Mouse (Mus musculus) liver, embryonic 16.5 days (tissue): ENCODE measurements at regions not wholly inside any gene's neighbourhood (a gene's known extent, or its start where the extent isn't known, plus 50 kb on each side); places are given as distances from the start of the nearest gene placed in this dataset.

ENCODE experiments used
- ATAC-seq: fragments of 200-750 bp; cut with Nextera tagmentation; 2 replicates; pipeline ENCODE4 v1.8.0; 2017; ENCODE audit warnings: low read depth, mild to moderate bottlenecking, moderate number of reproducible peaks, moderate library complexity
- H3K27ac ChIP-seq: fragments of 300-500 bp; sonication (generic); 2 replicates; pipeline ENCODE4 v1.5.1; 2014; ENCODE audit warnings: mild to moderate bottlenecking, low read length
- H3K27me3 ChIP-seq: fragments of 300-500 bp; sonication (generic); 2 replicates; pipeline ENCODE4 v1.6.1; 2014; ENCODE audit warnings: low read depth, low read length, mixed read lengths; ENCODE audit not compliant: control insufficient read depth, insufficient read depth
- H3K36me3 ChIP-seq: fragments of 300-500 bp; sonication (generic); 2 replicates; pipeline ENCODE4 v1.6.1; 2014; ENCODE audit warnings: mild to moderate bottlenecking; ENCODE audit not compliant: control insufficient read depth, insufficient read depth
- H3K4me1 ChIP-seq: fragments of 300-500 bp; sonication (generic); 2 replicates; pipeline ENCODE4 v1.6.1; 2014; ENCODE audit warnings: low read depth, low read length, mixed read lengths; ENCODE audit not compliant: control insufficient read depth
- H3K4me2 ChIP-seq: fragments of 300-500 bp; sonication (generic); 2 replicates; pipeline ENCODE4 v1.6.1; 2014; ENCODE audit warnings: low read depth, low read length, mixed read lengths
- H3K4me3 ChIP-seq: fragments of 300-500 bp; sonication (generic); 2 replicates; pipeline ENCODE4 v1.5.1; 2014; ENCODE audit warnings: low read depth, mild to moderate bottlenecking, low read length
- H3K9ac ChIP-seq: fragments of 300-500 bp; sonication (generic); 2 replicates; pipeline ENCODE4 v1.6.1; 2014; ENCODE audit warnings: low read depth, low read length
- H3K9me3 ChIP-seq: fragments of 300-500 bp; sonication (generic); replicated peaks from 2 replicates; pipeline ENCODE4 v1.6.1; 2016; ENCODE audit warnings: low read length; ENCODE audit not compliant: control insufficient read depth
- WGBS: fragments of 180-500 bp; shearing (Covaris S2); extraction: QIAGEN DNeasy Blood & Tissue Kit; methylation state at CpG from one replicate; pipeline ENCODE4 v1.1.7; 2014; ENCODE audit not compliant: insufficient replicate concordance; 5-methylcytosine and 5-hydroxymethylcytosine counted together

DNA sequence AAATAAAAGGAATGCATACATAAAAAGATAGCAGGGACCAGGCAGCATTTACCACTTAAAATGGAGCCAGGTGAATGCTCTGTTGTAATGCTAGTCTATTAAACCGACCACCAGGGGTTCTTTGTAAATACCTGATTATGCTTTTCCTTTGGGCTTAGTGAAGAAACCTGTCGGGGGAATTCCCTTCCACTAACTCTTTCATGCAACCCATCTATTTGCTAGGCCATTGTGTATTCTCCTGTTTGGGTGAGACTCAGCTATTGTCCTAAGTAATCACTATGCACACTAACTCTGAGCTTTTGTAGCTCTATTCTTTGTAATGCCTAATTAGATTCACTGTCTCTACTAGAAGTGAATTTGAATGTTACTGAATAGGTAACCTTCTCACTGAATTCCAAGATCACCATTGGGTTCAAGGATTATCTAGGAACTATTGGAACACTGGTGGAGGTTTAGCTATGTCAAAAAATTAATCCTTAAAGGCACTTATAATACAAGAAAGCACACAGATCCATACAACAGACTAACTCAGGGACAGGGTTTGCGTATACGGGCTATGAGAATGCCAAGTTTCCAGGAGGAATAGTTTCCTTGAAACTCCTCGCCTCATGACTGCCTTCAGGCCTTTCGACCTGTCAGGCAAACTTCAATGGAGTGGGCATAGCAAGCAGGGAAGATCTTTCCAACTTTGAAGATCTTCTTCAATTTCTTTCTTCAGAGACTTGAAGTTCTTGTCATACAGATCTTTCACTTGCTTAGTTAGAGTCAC is 156.8 kb upstream of the Xrcc4 start:
- Histone ChIP-seq H3K9ac (no peak overlapping the region), H3K36me3 (no peaks in the 10 kb centered on the region), H3K27ac (no peak overlapping the region), H3K9me3 (no peaks in the 10 kb centered on the region), H3K4me2 (no peak overlapping the region), H3K4me1 (no peaks in the 10 kb centered on the region), H3K4me3 (no peak overlapping the region), H3K27me3 (no peaks in the 10 kb centered on the region)
- no peak for ATAC-seq
- 64% methylated on average over 6 of the region's 6 CpGs for WGBS

DNA sequence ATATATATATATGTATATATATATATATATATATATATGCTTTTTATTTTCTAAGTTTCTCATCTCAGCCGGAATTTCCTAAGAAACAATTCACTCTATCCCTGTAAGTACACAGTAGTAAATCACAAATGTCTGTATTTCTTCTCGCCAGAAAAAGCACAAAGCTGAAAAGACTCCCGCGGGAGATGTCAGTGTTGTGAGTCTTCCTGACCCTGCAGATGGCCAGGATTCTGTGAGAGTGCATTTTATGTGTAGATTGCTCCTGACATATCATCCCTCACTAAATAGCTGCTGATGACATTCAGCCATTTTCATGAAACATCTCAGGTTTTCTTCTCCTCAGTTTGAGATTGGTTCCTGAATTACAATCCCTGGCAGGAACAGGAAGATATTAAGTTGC is 148.9 kb upstream of the Xrcc4 start:
- WGBS = 47% methylated on average over 4 of the region's 4 CpGs

DNA sequence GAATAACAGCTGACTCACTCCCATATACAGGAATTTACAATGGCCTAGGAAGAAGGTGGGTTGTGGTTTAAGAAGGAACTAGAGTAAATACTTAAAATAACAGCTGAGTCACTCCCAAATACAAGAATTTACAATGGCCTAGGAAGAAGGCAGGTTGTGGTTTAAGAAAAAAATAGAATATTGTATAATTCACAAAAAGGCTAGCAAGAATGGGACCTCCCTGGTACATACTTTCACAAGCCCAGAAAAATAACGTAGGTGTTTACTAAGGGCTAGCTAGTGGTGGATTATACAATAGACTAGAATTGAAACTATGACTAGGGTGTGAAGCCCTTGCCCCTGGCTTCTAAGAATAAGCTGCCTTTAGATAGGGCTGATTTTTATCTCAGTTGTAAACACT is 144.6 kb upstream of the Xrcc4 start:
- no peaks in the 10 kb centered on the region for H3K36me3 ChIP-seq
- 26% methylated on average over 1 of the region's 1 CpGs for WGBS
- no peaks in the 10 kb centered on the region for H3K9me3 ChIP-seq
- H3K9ac ChIP-seq = no peak overlapping the region
- no peak overlapping the region for H3K27ac ChIP-seq
- no peak overlapping the region for H3K4me2 ChIP-seq
- no peak for ATAC-seq
- no peaks in the 10 kb centered on the region for H3K4me1 ChIP-seq
- H3K4me3 ChIP-seq = no peak overlapping the region
- no peaks in the 10 kb centered on the region for H3K27me3 ChIP-seq

More for the DNA sequence above, 148.9 kb upstream of the Xrcc4 start:
- H3K36me3 ChIP-seq = no peaks in the 10 kb centered on the region
- H3K9ac ChIP-seq = no peak overlapping the region
- H3K9me3 ChIP-seq = no peaks in the 10 kb centered on the region
- no peak overlapping the region for H3K4me3 ChIP-seq
- H3K4me2 ChIP-seq = no peak overlapping the region
- ATAC-seq = no peak
- no peaks in the 10 kb centered on the region for H3K4me1 ChIP-seq
- H3K27ac ChIP-seq = no peak overlapping the region
- H3K27me3 ChIP-seq = no peaks in the 10 kb centered on the region

DNA sequence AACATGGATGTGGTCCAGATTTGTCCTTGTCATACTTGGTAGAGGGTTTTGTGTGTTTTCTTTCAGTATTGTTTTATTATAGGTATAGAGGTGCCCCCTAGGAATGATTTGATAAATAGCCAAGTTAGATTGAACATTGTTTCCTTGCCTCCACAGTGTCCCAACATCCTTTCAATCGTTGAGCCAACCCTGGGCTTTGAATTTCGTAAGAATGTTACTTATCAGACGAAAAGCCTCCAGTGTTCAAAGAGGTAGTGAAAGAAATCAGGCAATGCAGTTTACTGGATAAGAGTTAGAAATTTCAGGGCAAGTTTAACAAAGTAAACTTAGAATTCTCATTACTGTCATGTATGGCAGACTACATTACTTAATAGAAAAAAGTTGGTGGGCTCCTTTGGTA is 144.2 kb upstream of the Xrcc4 start:
- no peak overlapping the region for H3K27ac ChIP-seq
- no peaks in the 10 kb centered on the region for H3K27me3 ChIP-seq
- no peak overlapping the region for H3K4me3 ChIP-seq
- ATAC-seq = no peak
- H3K4me1 ChIP-seq = no peaks in the 10 kb centered on the region
- no peak overlapping the region for H3K4me2 ChIP-seq
- H3K9ac ChIP-seq = no peak overlapping the region
- no peaks in the 10 kb centered on the region for H3K9me3 ChIP-seq
- 31% methylated on average over 3 of the region's 3 CpGs for WGBS
- no peaks in the 10 kb centered on the region for H3K36me3 ChIP-seq

DNA sequence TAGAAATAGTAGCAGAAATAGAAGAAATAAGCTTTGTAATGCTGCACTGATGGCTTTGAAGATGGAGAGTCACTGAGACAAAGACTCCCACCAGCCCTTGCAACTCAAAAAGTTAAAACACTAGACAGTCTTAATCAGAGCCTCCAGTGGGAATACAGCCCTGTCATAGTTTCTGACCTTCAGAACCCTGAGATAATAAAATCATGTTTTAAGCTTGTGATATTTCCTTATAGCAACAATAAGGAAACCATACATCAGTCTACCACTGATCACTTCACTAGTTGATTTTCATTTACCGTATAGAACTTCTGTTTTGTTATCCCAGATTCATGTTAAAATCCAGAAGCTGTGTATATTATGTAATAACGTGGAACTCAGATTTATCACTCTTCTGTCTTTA is 139.7 kb upstream of the Xrcc4 start:
- H3K27ac ChIP-seq = no peak overlapping the region
- ATAC-seq = no peak
- no peaks in the 10 kb centered on the region for H3K36me3 ChIP-seq
- no peak overlapping the region for H3K9ac ChIP-seq
- H3K9me3 ChIP-seq = no peaks in the 10 kb centered on the region
- H3K4me2 ChIP-seq = no peak overlapping the region
- 74% methylated on average over 2 of the region's 2 CpGs for WGBS
- H3K27me3 ChIP-seq = no peaks in the 10 kb centered on the region
- no peak overlapping the region for H3K4me3 ChIP-seq
- no peaks in the 10 kb centered on the region for H3K4me1 ChIP-seq

DNA sequence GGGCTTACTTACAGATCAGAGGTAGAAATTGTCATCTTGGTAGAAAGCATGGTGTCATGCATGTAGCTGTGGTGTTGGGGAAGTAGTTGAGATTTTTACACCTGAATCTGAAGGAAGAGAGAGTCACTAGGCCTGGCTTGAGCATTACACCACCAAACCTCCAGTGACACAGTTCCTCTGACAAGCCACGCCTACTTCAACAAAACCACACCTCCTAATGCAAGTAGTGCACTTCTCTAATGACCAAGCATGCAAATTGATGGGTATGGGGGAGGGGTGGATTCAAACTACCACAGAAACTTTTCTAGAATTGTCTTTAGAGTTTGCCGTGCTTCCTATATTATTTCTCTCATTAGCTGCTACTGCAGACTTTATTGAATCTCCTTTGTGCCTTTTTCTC is 136.8 kb upstream of the Xrcc4 start:
- H3K4me3 ChIP-seq = no peak overlapping the region
- no peak overlapping the region for H3K4me2 ChIP-seq
- no peaks in the 10 kb centered on the region for H3K9me3 ChIP-seq
- no peak overlapping the region for H3K9ac ChIP-seq
- ATAC-seq = no peak
- 56% methylated on average over 2 of the region's 2 CpGs for WGBS
- no peaks in the 10 kb centered on the region for H3K27me3 ChIP-seq
- no peaks in the 10 kb centered on the region for H3K4me1 ChIP-seq
- H3K27ac ChIP-seq = no peak overlapping the region
- H3K36me3 ChIP-seq = no peaks in the 10 kb centered on the region

DNA sequence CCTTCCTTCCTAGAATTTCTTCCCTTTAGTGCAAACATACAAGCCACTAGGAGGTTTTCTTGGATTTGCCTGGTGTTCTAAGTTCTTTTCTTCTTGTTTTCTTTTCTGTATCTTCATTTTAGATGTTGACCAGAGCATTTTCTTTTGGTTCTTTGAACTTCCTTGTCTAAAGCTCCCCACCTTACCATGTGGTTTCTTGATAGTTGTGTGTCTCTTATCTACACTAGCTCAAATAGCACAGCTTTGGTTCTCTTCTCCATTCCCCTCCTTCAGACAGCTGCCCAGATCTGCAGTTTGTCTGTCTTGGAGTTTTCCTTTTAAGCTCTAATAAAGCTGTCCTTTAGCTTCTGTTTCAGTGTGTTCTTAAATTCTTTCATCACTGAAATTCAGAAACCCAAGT is 123.0 kb upstream of the Xrcc4 start:
- H3K27ac ChIP-seq = no peak overlapping the region
- no peaks in the 10 kb centered on the region for H3K9me3 ChIP-seq
- no peaks in the 10 kb centered on the region for H3K4me1 ChIP-seq
- H3K4me2 ChIP-seq = no peak overlapping the region
- H3K4me3 ChIP-seq = no peak overlapping the region
- no peaks in the 10 kb centered on the region for H3K27me3 ChIP-seq
- no peaks in the 10 kb centered on the region for H3K36me3 ChIP-seq
- ATAC-seq = no peak
- no peak overlapping the region for H3K9ac ChIP-seq

DNA sequence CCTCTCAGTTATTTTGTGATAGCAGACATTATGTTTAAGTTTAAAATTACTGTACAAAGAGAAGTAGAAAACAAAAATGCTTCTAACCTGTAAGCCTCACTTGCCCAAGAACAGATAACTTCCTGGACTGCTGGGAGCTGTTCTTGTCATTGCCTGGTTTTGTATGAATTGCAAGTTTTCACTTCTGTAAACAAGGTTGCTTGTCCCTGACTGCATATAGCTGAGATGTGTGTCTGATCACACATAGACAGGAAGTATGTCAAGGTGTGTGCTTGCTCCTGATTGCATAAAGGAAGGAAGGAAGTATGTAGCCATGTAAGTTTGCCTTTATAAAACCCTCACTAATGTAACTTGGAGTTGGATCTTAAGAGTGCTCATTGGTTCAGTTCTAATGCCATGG is 118.5 kb upstream of the Xrcc4 start:
- 0 out of 2 replicates have a peak, but pooled peaks have one; percentile 37 for ATAC-seq
- Histone ChIP-seq H3K27ac (no peak overlapping the region), H3K9ac (no peak overlapping the region), H3K4me1 (no peaks in the 10 kb centered on the region), H3K36me3 (no peaks in the 10 kb centered on the region), H3K9me3 (no peaks in the 10 kb centered on the region), H3K27me3 (no peaks in the 10 kb centered on the region), H3K4me3 (no peak overlapping the region), H3K4me2 (no peak overlapping the region)
